Mouse (Mus musculus) liver, embryonic 11.5 days (tissue): ENCODE measurements at regions not wholly inside any gene's neighbourhood (a gene's known extent, or its start where the extent isn't known, plus 50 kb on each side); places are given as distances from the start of the nearest gene placed in this dataset.

Experiments
- ATAC-seq: fragments of 200-750 bp; cut with Nextera tagmentation; replicated peaks from 2 replicates; pipeline ENCODE4 v1.8.0; 2017; ENCODE audit warnings: moderate number of reproducible peaks, mild to moderate bottlenecking, moderate TSS enrichment, moderate library complexity; ENCODE audit not compliant: low FRiP score
- DNase-seq: peaks from one replicate; pipeline ENCODE4 v3.0.0-alpha.2; 2017; ENCODE audit warnings: low spot score
- H3K27ac ChIP-seq: fragments of 300-500 bp; sonication (generic); 2 replicates; pipeline ENCODE4 v1.5.1; 2014; ENCODE audit warnings: mild to moderate bottlenecking, low read depth, low read length, control low read depth
- H3K27me3 ChIP-seq: fragments of 300-500 bp; sonication (generic); replicated peaks from 2 replicates; pipeline ENCODE4 v1.6.1; 2014; ENCODE audit warnings: low read length, mixed read lengths; ENCODE audit not compliant: control insufficient read depth, insufficient read depth
- H3K36me3 ChIP-seq: fragments of 300-500 bp; sonication (generic); 2 replicates; pipeline ENCODE4 v1.6.1; 2014; ENCODE audit warnings: mild to moderate bottlenecking, low read length, moderate library complexity, mixed read lengths; ENCODE audit not compliant: control insufficient read depth, insufficient read depth
- H3K4me1 ChIP-seq: fragments of 300-500 bp; sonication (generic); replicated peaks from 2 replicates; pipeline ENCODE4 v1.6.1; 2014; ENCODE audit warnings: low read length, mixed read lengths; ENCODE audit not compliant: control insufficient read depth, insufficient read depth
- H3K4me2 ChIP-seq: fragments of 300-500 bp; sonication (generic); 2 replicates; pipeline ENCODE4 v1.6.1; 2014; ENCODE audit warnings: mild to moderate bottlenecking, control low read depth, moderate library complexity
- H3K4me3 ChIP-seq: fragments of 300-500 bp; sonication (generic); 2 replicates; pipeline ENCODE4 v1.5.1; 2014; ENCODE audit warnings: low read depth, low read length, control low read depth
- H3K9ac ChIP-seq: fragments of 300-500 bp; sonication (generic); 2 replicates; pipeline ENCODE4 v1.6.1; 2014; ENCODE audit warnings: low read depth, low read length, control low read depth
- H3K9me3 ChIP-seq: fragments of 300-500 bp; sonication (generic); 2 replicates; pipeline ENCODE4 v1.6.1; 2016; ENCODE audit warnings: low read length, inconsistent platforms, mixed read lengths; ENCODE audit not compliant: control insufficient read depth
- WGBS: fragments of 180-500 bp; shearing (Covaris S2); extraction: QIAGEN DNeasy Blood & Tissue Kit; methylation state at CpG from one replicate; pipeline ENCODE4 v1.1.7; 2014; 5-methylcytosine and 5-hydroxymethylcytosine counted together

GRCm38 (mm10) chr13:30036561-30036960, 50.7 kb upstream of the E2f3 start:
- Histone ChIP-seq H3K4me1 (no peaks in the 10 kb centered on the region), H3K27me3 (no peaks in the 10 kb centered on the region), H3K9ac (no peak overlapping the region), H3K27ac (no peak overlapping the region), H3K4me3 (no peak overlapping the region), H3K36me3 (no peaks in the 10 kb centered on the region), H3K4me2 (no peak overlapping the region), H3K9me3 (no peaks in the 10 kb centered on the region)
- ATAC-seq: no peak
- WGBS: 49% methylated on average over 8 of the region's 8 CpGs
- no peak for DNase-seq

DNA sequence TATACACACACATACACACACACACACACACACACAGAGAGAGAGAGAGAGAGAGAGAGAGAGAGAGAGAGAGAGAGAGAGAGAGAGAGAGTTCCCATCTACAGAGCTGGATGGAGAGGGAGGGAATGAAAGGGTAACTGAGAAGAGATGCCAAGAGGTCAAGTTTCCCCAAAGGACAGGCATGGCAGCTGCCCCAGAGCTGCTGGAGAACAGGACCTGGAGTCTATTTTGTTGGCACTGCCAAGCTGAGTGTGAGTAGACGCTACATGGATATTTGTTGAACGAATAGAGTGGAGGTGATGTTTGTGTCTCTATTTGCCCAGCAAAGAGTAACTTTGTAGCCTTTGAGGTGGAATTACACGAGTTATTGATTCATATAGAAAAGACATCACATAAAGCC, 50.2 kb upstream of the E2f3 start:
- WGBS: 87% methylated on average over 3 of the region's 3 CpGs
- no peaks in the 10 kb centered on the region for H3K36me3 ChIP-seq
- H3K9ac ChIP-seq: no peak overlapping the region
- no peak overlapping the region for H3K4me3 ChIP-seq
- no peaks in the 10 kb centered on the region for H3K9me3 ChIP-seq
- H3K27me3 ChIP-seq: no peaks in the 10 kb centered on the region
- H3K4me1 ChIP-seq: no peaks in the 10 kb centered on the region
- H3K27ac ChIP-seq: no peak overlapping the region
- DNase-seq (no peak), ATAC-seq (no peak)
- H3K4me2 ChIP-seq: no peak overlapping the region
